Mouse (Mus musculus) adrenal gland, adult (tissue): ENCODE results near the gene Snrk.
"Not testable (repeated sequence)": the region's sequence is repeated elsewhere in the genome, so short reads cannot be mapped to it uniquely, and the experiment has no call there.

Experiments
- DNase-seq, 2 experiments: peaks; one replicate each; pipeline ENCODE4 v3.0.0; 2022 to 2023; ENCODE audit warnings: low spot score in 1 of 2; ENCODE audit not compliant: inconsistent age in 2 of 2

Snrk gene

GRCm38 (mm10) chr9:122139236-122139635 lies 22.2 kb downstream of the Snrk start:
- no peak for DNase-seq

- no peak for DNase-seq
These were observed 26.2 kb downstream of the Snrk start for GRCm38 (mm10) chr9:122143219-122143618.

GRCm38 (mm10) chr9:122144776-122145175 lies 27.7 kb downstream of the Snrk start:
- DNase-seq, result no peak

GRCm38 (mm10) chr9:122145677-122146076 lies 28.6 kb downstream of the Snrk start:
- no peak for DNase-seq

GRCm38 (mm10) chr9:122146124-122146870 lies 29.2 kb downstream of the Snrk start:
- DNase-seq, result no peak

GRCm38 (mm10) chr9:122148356-122148755 lies 31.3 kb downstream of the Snrk start:
- DNase-seq, result peak; percentile 67 to 85

GRCm38 (mm10) chr9:122149997-122150826 lies 33.1 kb downstream of the Snrk start:
- no peak for DNase-seq

- DNase-seq, result no peak
These were observed 35.0 kb downstream of the Snrk start for GRCm38 (mm10) chr9:122152063-122152462.

- DNase-seq, result no peak
These were observed 35.4 kb downstream of the Snrk start for GRCm38 (mm10) chr9:122152501-122152900.

- DNase-seq, result no peak
These were observed 36.4 kb downstream of the Snrk start for GRCm38 (mm10) chr9:122153436-122153835.

- no peak for DNase-seq
These were observed 38.1 kb downstream of the Snrk start for GRCm38 (mm10) chr9:122155193-122155592.

- no peak for DNase-seq
These were observed 39.5 kb downstream of the Snrk start for GRCm38 (mm10) chr9:122156389-122157078.

GRCm38 (mm10) chr9:122157079-122157441 lies 40.0 kb downstream of the Snrk start:
- no peak for DNase-seq

- no peak for DNase-seq
These were observed 47.5 kb downstream of the Snrk start for GRCm38 (mm10) chr9:122164535-122164934.

- DNase-seq, result not testable (repeated sequence)
These were observed 50.7 kb downstream of the Snrk start for GRCm38 (mm10) chr9:122167719-122168118.

GRCm38 (mm10) chr9:122169901-122170300 lies 52.8 kb downstream of the Snrk start:
- peak in 1 of 2 experiments; percentile 68 for DNase-seq

GRCm38 (mm10) chr9:122172612-122173186 lies 55.6 kb downstream of the Snrk start:
- no peak for DNase-seq

- DNase-seq, result no peak
These were observed 56.6 kb downstream of the Snrk start for GRCm38 (mm10) chr9:122173405-122174233.

GRCm38 (mm10) chr9:122174723-122175122 lies 57.7 kb downstream of the Snrk start:
- DNase-seq, result no peak
